Mouse (Mus musculus) heart, postnatal 14 days (tissue): ENCODE measurements at regions not wholly inside any gene's neighbourhood (a gene's known extent, or its start where the extent isn't known, plus 50 kb on each side); places are given as distances from the start of the nearest gene placed in this dataset.

Experiments
- DNase-seq, 2 experiments: peaks; one replicate each; pipeline ENCODE4 v3.0.0; 2021 to 2022
- intact Hi-C: fragments of 180-260 bp; cut with DNase I; formaldehyde crosslinking; loops from one replicate; pipeline ENCODE4 v1.15.1; 2025

GRCm38 (mm10) chr14:105588391-105589163 lies 308.0 kb downstream of the Spry2 start:
- DNase-seq: peak in 1 of 2 experiments; percentile 14
- intact Hi-C loops: no loop called here

GRCm38 (mm10) chr14:105588029-105588390 lies 308.6 kb downstream of the Spry2 start:
- intact Hi-C loops: no loop called here
- no peak for DNase-seq

GRCm38 (mm10) chr14:105584632-105585031 lies 312.0 kb downstream of the Spry2 start:
- intact Hi-C loops: no loop called here
- no peak for DNase-seq

GRCm38 (mm10) chr14:105583497-105583896 lies 313.1 kb downstream of the Spry2 start:
- no peak for DNase-seq
- intact Hi-C loops: no loop called here

- intact Hi-C loops: no loop called here
- no peak for DNase-seq
These were observed 317.9 kb downstream of the Ndfip2 start for GRCm38 (mm10) chr14:105576266-105576665.

GRCm38 (mm10) chr14:105572036-105572891 lies 313.9 kb downstream of the Ndfip2 start:
- DNase-seq: no peak
- intact Hi-C loops: no loop called here

GRCm38 (mm10) chr14:105570156-105570555 lies 311.8 kb downstream of the Ndfip2 start:
- intact Hi-C loops: no loop called here
- no peak for DNase-seq

GRCm38 (mm10) chr14:105565827-105566226 lies 307.5 kb downstream of the Ndfip2 start:
- intact Hi-C loops: no loop called here

GRCm38 (mm10) chr14:105562843-105563242 lies 304.5 kb downstream of the Ndfip2 start:
- intact Hi-C loops: no loop called here

More at GRCm38 (mm10) chr14:105565827-105566226, 307.5 kb downstream of the Ndfip2 start:
- DNase-seq: peak; percentile 6 to 13

GRCm38 (mm10) chr14:105556813-105557212 lies 298.4 kb downstream of the Ndfip2 start:
- intact Hi-C loops: no loop called here

More at GRCm38 (mm10) chr14:105562843-105563242, 304.5 kb downstream of the Ndfip2 start:
- DNase-seq: no peak

GRCm38 (mm10) chr14:105544066-105544465 lies 285.7 kb downstream of the Ndfip2 start:
- intact Hi-C loops: no loop called here
- DNase-seq: no peak

More at GRCm38 (mm10) chr14:105556813-105557212, 298.4 kb downstream of the Ndfip2 start:
- DNase-seq: no peak

- DNase-seq: no peak
- intact Hi-C loops: no loop called here
These were observed 284.2 kb downstream of the Ndfip2 start for GRCm38 (mm10) chr14:105542486-105543145.

- intact Hi-C loops: no loop called here
- no peak for DNase-seq
These were observed 283.7 kb downstream of the Ndfip2 start for GRCm38 (mm10) chr14:105542090-105542485.

GRCm38 (mm10) chr14:105532168-105532745 lies 273.9 kb downstream of the Ndfip2 start:
- intact Hi-C loops: no loop called here
- no peak for DNase-seq

- intact Hi-C loops: no loop called here
- DNase-seq: no peak
These were observed 269.7 kb downstream of the Ndfip2 start for GRCm38 (mm10) chr14:105528107-105528506.

GRCm38 (mm10) chr14:105523849-105524248 lies 265.5 kb downstream of the Ndfip2 start:
- intact Hi-C loops: no loop called here

GRCm38 (mm10) chr14:105522279-105522678 lies 263.9 kb downstream of the Ndfip2 start:
- intact Hi-C loops: no loop called here
- no peak for DNase-seq

More at GRCm38 (mm10) chr14:105523849-105524248, 265.5 kb downstream of the Ndfip2 start:
- DNase-seq: no peak

GRCm38 (mm10) chr14:105518706-105519105 lies 260.3 kb downstream of the Ndfip2 start:
- no peak for DNase-seq
- intact Hi-C loops: no loop called here

GRCm38 (mm10) chr14:105514413-105514812 lies 256.0 kb downstream of the Ndfip2 start:
- DNase-seq: no peak
- intact Hi-C loops: no loop called here

- no peak for DNase-seq
- intact Hi-C loops: no loop called here
These were observed 254.7 kb downstream of the Ndfip2 start for GRCm38 (mm10) chr14:105512914-105513677.
